Mouse (Mus musculus) left cerebral cortex, postnatal 14 days (tissue): ENCODE measurements around the gene Tspan15. TPM values are rescaled to one million over a fixed set of nuclear protein-coding genes. Genes with fewer than 3 reads are reported as not detected.

ENCODE experiments used
- DNase-seq, 2 experiments: peaks; one replicate each; pipeline ENCODE4 v3.0.0; 2021 to 2022; ENCODE audit warnings: low spot score in 2 of 2, mixed read lengths in 1 of 2
- intact Hi-C: fragments of 180-260 bp; cut with DNase I; formaldehyde crosslinking; loops from one replicate; pipeline ENCODE4 v1.15.1; 2025
- total RNA-seq, 2 experiments: library from RNA; stranded (reverse); gene quantifications; 2 replicates each; pipeline ENCODE4 v1.2.3; 2021

Tspan15 gene
- total RNA-seq, 2 experiments from 2014 or later, result 8.4 to 8.7 TPM

DNA sequence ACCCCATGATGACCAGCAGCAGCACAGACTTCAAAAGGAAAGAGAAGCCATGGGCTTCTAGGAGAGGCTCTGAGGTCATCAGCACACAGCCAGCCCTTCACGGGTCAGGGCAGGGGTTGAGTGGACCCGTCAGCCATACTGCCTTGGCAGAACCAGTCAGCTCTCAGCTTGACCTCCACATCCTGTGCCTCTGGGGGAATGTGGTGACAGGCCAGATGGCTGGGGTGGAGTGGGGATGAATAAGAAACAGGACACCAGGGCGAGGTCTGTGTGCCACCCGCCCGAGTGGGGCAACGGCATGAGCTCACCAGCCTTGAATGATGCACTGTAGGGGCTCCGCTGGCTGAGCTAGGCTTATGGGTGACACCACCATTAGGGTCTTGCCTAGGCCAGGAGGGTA is 35.7 kb downstream of the Tspan15 start:
- DNase-seq, result no peak
- intact Hi-C loops, result no loop called here

DNA sequence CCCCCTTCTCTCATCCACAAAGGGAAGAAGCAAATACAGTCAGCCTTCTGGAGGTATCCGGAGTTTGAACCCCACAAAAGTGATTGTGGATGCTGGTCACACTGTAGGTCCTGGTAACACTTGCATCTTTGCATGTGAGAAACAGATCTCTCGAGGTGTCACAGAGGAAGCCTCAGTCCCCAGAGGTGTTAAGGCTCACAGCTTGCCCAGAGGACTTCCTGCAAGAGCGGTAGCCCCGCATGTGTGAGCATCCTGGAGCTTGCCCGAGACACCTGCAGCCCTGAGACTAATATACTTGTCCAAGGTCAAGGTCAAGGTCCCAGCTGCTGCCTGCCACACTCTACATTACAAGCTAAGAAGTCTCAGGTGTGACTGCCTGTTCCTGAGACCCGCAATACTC is 36.1 kb downstream of the Tspan15 start:
- DNase-seq, result no peak
- intact Hi-C loops, result no loop called here

DNA sequence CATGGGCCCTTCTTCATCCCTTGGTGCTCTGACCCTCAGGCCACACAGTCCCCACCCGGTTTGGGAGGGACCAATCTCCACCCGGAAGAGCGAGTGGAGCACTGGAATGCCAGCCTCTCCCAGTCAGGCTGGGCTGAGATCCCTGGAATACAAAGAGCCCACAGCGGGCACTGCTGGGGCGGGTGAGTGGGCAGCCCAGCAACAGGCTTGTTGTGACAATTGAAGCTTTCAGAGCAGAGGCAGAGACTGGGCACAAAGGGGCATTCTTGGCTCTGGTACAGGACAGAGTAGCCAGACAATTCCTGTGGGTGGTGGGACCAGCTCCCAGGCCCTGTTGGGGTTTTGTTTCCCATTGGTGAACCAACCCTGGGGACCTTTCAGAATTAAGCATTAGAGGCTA is 36.6 kb downstream of the Tspan15 start:
- peak; percentile 35 to 57 for DNase-seq
- intact Hi-C loops, result no loop called here

DNA sequence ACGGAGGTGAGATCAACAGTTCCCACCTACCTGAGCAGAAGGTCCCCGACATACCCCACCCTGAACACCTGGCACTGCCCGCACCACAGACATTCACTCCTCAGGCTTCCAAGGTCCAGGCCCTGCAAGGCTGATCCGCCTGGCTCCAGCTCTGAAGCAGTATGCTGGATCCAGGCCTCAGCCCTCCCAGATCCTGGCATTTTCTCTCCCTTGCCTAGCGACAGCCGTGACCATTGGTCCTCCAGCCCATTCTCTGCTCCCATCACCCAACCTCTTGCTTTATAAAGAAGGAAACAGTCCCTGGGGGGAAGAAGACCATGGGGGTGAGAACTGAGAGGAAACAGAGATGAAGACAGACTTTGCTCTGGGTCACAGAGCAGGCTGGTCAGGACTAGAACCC is 37.0 kb downstream of the Tspan15 start:
- DNase-seq, result no peak
- intact Hi-C loops, result no loop called here

DNA sequence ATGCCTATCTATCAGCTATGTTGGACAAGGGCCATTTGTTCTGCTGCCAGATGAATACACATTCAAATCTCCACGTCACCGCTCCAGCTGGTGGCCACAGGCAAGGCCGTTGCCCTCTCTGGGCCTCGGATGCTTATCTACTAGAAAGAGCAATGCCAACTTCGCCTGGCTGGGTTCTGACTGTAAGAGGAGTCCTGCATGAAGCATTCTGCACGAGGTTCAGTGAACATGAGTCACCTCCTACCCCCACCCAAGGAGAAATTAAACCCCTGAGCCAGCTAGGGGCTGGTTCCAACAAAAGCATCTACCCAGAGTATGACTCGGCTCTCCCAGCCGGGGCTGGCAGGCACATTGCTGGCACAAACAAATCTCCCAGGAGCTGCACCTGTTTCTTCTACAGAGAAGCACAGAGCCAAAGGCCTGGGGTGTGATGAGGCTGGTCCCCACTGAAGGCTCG is 38.3 kb downstream of the Tspan15 start:
- DNase-seq, result peak in 1 of 2 experiments; percentile 63
- intact Hi-C loops, result no loop called here

DNA sequence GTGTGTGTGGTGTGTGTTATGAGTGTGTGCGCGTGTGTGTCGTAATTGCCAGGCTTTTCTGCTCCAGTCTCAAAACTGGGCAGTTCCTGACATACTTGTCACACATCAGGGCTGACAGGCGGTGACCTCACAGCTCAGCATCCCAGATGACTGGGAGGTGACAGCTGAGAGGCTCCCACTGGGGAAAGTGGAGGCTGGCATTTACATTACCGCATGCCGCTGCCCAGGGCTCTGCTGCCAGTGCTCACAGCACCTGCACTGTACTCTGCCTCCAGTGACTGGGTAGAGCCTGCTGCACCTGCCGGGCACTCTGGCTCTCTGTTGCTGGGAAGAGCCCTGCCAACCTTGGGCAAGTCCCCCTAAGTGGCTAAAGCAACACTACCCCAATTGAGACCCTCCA is 40.2 kb downstream of the Tspan15 start:
- no peak for DNase-seq
- intact Hi-C loops, result no loop called here

DNA sequence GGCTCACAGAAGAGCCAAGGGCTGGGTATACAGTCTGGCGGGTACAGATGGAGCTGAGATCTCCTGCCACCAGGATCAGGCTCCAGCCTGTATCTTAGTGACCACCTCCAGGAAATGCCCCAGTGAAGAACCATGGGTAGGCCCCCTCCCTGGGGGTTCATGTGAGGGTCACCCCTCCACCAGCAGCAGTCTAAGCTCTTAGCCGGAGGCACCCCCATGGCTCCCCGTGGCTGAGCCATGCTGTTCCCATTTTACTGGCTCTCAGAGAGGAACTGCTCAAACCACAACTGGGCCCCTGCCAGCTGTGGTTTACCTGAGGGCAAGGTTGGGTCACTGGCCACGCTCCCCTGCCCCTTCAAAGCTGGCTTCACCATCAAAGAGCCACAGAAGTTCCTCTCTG is 41.1 kb downstream of the Tspan15 start:
- intact Hi-C loops, result loop anchor here (10.0 kb wide), 1 partner anchor 355 kb away; no protein-coding TSS in a partner anchor
- DNase-seq, result no peak

DNA sequence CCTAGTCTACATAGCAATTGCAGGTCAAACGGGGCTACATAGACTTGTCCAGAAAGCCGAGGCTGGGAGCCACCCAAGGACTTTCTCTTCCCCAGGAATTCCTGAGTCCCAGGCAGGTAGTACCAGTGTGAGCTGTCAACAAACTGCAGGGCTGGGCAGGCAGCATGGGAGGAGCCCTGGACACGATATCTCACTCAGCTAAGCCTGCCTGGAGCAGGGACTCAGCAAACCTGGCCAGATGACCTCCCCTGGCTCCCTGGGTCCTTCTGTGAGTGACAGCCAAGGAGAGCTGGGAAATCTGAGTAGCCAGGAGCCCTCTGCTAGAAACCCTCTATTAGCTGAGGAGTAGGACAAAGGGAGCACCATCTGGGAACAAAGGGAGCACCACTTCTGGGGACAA is 41.7 kb downstream of the Tspan15 start:
- DNase-seq, result no peak
- intact Hi-C loops, result loop anchor here (10.0 kb wide), 1 partner anchor 355 kb away; no protein-coding TSS in a partner anchor

DNA sequence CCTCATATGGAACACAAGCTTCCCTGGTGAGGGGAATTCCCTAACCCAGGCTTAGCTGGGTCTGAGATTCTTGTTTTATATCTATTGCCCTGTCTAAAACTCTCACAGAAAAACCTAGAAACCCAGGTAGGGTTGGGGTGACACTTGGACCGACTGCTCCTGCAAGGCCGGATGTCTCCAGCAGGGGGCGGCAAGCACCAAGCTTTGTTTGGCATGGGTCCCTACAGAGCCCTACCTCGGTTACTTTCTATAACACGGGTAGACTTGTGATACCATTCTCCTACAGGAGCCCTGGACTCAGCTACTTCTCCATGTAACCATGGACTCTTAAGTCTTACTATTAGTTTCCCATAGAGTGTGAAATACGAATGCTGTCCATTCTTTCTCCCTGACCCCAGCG is 44.2 kb downstream of the Tspan15 start:
- intact Hi-C loops, result loop anchor here (1.0 to 10.0 kb wide), 2 partner anchors 56 to 352 kb away; no protein-coding TSS in a partner anchor
- DNase-seq, result peak; percentile 79 to 89

DNA sequence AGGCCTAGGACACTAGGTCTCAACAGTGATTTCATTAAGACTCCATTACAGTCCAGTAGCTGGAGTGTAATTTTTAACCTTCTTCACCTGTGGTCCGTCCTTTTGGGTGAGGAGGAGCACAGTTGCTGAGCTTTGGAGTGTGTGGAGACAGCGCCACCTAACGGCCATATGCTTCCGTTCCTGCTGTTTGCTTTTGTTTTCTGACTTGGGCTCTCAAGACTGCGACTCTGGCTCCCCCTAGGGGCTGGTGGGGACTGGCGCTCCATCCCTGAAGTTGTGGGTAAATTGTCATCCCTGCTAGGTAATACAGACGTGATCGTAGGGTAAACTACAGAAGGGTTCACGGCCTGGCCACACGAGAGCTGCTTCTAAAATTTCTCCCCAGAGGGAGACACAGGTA is 48.0 kb downstream of the Tspan15 start:
- peak; percentile 97 to 99 for DNase-seq
- intact Hi-C loops, result loop anchor here (1.0 to 10.0 kb wide), 4 partner anchors 78 to 348 kb away; partner anchors contain the start of gene Col13a1

DNA sequence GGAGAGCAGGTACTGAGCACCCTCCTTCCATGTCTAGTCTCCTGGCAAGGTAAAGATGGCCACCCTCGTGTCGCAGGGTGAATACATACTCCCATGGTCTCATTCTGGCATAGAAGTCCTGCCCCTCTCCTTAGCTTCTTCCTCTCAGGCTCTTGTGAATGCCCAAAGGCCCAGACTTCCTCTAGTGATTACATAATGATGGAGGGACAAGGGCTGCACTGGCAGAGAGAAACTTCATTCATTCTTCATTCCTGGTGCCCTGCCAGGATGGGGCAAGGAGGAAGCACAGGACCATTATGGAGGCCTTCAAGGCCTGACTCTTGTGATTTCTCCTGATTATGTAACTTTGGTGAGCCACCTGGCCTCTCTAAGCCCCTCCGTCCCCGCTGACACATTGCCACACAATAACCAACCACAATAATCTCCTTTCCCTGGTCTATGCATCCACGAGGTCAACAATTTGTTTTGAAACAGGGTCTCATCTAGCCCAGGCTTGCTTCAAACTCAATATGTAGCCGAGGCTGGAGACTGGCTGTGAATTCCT is 48.5 kb downstream of the Tspan15 start:
- no peak for DNase-seq
- intact Hi-C loops, result loop anchor here (1.0 to 10.0 kb wide), 4 partner anchors 77 to 348 kb away; partner anchors contain the start of gene Col13a1

DNA sequence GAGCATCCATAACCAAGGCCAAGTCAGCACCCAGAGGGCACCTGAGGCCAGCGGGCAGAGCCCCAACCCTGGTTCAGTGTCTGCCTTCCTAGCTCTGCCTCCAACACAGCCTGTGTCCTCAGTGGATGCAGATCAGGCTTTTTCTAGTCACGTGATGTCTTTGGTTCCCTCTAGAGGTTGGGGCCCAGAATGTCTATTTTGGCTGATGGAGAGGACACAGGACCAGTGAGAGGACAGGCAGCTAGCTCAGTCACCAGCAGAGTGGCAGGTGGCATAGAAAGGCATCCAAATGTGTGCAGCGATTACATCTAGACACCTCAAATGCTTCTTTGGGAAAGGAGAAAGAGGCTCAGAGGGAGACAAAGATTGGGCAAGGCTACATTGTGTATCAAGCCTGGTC is 49.4 kb downstream of the Tspan15 start:
- intact Hi-C loops, result loop anchor here (5.0 to 10.0 kb wide), 3 partner anchors 124 to 347 kb away; partner anchors contain the start of gene Col13a1
- no peak for DNase-seq

DNA sequence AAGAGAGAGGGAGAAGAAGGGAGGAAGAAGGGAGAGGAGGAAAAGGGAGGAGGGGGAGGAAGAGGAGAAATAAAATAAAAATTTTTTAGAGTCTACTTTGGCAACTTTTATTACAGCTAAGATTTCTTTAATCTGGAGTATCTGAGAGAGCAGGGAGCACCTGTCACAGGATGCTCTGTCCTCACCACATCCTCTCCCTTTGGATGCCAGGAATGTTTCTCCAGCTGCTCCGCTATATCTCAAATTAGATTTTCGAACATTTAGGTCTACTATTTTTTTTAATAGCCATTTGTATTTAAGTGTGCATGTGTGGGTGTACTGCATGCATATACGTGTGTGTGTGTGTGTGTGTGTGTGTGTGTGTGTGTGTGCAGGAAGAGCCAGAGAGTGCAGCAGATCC is 51.1 kb downstream of the Tspan15 start:
- DNase-seq, result no peak
- intact Hi-C loops, result loop anchor here (5.0 to 10.0 kb wide), 3 partner anchors 123 to 345 kb away; partner anchors contain the start of gene Col13a1

DNA sequence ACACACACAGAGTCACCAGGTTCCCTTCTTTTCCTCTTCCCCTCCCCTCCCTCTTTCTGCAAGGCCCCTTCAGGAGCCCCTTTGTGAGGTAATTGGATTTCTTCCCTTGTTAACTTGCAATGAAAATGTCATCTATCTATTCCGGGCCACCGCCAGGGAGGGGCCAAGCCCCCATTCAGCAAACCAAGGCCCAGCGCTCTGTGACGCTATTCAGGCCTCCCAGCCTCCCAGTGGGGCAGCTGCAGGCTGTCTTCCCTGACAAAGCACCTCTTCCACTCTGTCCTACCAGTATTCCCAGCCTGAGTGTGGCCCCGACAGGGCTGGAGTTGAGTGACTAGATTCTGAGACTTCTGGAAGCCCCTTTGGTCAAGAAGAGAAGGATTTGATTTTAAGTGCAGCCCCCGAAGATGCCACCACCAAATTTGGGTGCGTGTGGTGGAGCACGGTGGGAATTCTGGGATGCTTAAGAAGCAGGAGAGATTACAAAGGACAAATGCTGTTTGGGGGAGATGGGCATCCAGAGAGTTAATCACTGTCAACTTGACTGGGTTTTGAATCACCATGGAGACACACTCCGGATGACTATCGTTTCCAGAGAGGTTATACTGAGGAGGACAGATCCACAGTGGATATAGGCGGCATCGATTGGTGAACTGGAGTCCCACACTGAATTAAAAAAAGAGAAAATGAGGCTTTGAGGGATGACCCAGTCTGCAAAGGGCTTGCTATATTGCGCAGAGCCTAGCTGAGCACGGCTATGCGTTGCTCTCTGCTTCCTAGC is 56.3 kb downstream of the Tspan15 start:
- DNase-seq, result no peak
- intact Hi-C loops, result loop anchor here (5.0 kb wide), 1 partner anchor 42 kb away; the partner anchor contains the start of gene Neurog3

DNA sequence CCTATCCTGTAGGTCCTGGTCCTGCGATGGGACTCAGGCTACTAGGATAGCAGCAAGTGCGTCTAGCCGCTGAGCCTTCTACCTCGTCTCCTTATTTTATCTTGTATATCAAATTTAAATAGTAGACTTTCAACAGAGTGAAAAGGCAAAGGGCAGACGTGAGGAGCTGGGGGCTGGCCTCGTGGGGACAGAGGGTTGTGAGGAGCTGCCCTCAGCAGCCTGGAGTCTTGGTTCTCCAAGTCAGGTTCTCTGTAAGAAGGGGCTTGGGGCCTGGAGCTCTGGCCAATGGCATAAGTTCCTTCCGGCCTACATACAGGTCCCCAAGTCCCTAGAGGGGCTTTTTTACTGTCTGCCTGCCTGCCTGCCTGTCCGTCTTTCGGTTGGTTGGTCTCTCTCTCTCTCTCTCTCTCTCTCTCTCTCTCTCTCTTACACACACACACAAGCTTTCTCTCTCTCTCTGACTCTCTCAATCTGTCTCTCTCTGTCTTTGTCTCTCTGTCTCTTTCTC is 57.1 kb downstream of the Tspan15 start:
- intact Hi-C loops, result loop anchor here (5.0 kb wide), 1 partner anchor 42 kb away; the partner anchor contains the start of gene Neurog3
- no peak for DNase-seq

DNA sequence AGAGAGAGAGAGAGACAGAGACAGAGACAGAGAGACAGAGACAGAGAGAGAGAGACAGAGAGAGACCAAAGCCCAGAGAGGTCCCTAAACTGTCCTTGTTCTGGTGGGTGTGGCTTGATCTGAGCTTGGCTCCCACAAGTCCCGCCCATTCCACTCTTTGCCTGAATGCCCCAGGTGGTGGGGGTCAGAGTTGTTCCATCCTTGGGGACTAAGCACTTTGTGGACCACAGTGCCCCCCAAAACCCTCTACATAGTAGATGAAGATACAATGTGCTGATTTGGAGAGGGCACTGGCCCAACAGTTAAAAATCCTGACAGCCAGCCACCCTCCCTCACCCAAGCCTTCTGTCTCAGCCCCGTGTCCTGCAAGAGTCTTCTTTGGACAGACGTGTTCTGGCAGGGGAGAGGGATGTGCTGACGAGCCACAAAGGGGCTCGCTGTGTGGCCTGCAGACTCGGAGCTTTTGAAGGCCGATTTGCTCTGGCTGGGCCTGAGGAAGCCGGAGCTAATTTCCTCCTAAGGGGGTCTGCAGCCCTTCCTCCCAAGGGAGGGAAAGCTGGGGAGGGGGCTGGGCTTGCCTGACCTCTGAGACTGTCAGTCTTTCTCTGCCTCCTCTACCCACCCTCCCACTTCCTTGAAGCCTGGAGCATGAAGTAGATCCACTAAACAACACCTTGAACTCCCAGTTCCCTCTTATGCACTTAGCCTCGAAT is 58.1 kb downstream of the Tspan15 start:
- intact Hi-C loops, result loop anchor here (5.0 kb wide), 1 partner anchor 41 kb away; the partner anchor contains the start of gene Neurog3
- no peak for DNase-seq

DNA sequence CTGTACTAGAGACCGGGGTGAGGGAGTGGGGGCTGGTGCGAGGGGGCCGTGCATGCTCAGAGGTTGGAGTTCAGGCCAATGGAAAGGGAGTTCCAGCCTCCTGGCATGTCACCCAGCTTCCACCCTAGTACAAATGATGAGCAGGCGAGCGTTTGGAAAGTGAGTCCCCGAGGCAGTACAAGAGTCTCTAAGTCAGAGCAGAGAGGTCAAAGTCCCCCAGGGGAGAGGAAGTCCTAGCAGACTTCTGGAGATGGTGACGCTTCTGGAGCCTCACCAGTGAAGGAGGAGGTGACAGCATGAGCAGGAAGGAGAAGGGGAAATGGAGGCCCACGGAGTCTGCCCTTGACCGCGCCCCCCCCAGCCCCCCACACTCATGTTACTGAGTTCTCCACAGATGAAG is 68.6 kb downstream of the Tspan15 start:
- no peak for DNase-seq
- intact Hi-C loops, result no loop called here

DNA sequence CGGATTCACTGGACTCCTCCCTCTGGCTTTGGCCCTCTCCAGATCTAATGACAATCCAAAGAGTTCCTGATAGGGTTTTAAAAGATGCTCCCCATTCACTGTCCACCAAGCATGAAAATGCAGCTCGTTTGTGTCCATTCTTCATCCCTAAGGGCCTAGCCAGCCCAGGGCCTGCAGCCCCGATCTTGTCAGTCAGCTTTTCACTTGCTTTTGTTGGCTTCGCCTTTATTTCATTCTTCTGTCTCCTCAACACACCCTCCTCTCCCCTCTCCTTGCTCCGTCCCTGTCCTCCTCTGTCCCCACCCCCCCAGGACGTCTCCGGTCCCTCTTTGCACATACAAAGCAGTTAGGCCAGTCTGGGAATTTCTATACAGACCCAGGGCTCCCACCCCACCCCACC is 81.1 kb downstream of the Tspan15 start:
- DNase-seq, result no peak

DNA sequence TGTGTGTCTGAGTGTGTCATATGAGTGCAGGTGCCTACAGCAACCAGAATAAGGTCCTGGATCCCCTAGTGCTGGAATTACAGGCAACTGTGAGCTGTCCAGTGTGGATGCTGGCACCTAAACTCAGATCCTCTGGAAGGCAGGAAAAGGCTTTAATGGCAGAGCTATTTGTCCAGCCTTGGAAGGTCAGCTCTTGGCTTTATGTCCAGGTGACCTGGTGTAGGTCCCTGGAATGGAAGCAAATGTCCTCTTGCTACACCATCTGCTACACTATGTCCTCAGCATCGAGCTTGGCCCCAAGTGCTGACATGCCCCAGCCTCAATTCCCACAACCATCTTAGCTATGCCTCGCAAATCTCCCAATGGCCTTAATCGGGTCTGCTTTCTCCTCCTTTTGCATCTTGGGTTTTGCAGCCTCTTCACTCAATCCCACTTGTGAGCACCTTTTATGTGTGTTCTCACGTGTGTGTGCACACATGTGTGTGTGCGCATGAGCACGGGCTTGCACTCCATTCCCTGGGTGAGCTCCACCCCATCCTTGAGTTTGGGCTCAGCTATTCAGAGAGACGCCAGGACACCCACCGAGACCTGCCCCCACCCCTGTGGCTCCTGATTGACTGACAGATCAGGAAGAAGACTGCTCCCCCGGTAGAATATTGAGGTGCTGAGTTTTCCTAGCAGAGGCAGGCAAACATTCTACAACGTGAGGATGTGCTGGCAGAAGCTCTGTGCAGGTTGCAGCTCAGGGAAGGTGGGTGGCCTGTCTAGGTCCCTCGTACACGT is 83.4 kb downstream of the Tspan15 start:
- no peak for DNase-seq
- intact Hi-C loops, result no loop called here

More for the DNA sequence above, 81.1 kb downstream of the Tspan15 start:
- intact Hi-C loops, result no loop called here
